Mouse (Mus musculus): Measurements from ENCODE around the gene Agpat4. TPM values are rescaled to one million over a fixed set of nuclear protein-coding genes. Genes with fewer than 3 reads are reported as not detected.

Agpat4 gene
- polyA plus RNA-seq (2015; fragmentation: Nextera tagmentation; extraction: Ambion mirVana): 9.3 and 10.2 TPM in 2 replicates

GRCm38 (mm10) chr17:12118561-12118925 lies at the start of gene Agpat4:
Agpat4 (plus strand) TSS chr17:12118704.
- peak within 1 kb of the TSS; percentile 77 for H3K9ac ChIP-seq (replicated peaks)
- peaks cover 12% of the 10 kb centered on the region; the same call in 1 of the 2 replicates for H3K4me1 ChIP-seq (ENCODE audit: insufficient read depth)
- peak within 1 kb of the TSS; percentile 85 for H3K27ac ChIP-seq (ENCODE audit: low read depth)
- no peaks in the 10 kb centered on the region for H3K27me3 ChIP-seq (ENCODE audit: insufficient read depth, low read length)
- ATAC-seq (peak; percentile 61), DNase-seq (peak; percentile 51)
- peak within 1 kb of the TSS; percentile 74 for H3K4me3 ChIP-seq (ENCODE audit: low read depth, low read length)
- H3K9me3 ChIP-seq (ENCODE audit: low read length): no peaks in the 10 kb centered on the region
- no peaks in the 10 kb centered on the region; the same call in 1 of the 2 replicates for H3K36me3 ChIP-seq (replicated peaks; ENCODE audit: insufficient read depth, low read length)
- H3K4me2 ChIP-seq (ENCODE audit: low read depth, low read length): peak within 1 kb of the TSS; percentile 99
- no peak for TF ChIP-seq CTCF (IDR thresholded peaks at IDR 0.05; ENCODE audit: low read depth)
- no peak for TF ChIP-seq EP300 (IDR thresholded peaks at IDR 0.05; ENCODE audit: low read depth)
- WGBS (ENCODE audit: insufficient replicate concordance): 0% methylated on average over 13 of the region's 13 CpGs

DNA sequence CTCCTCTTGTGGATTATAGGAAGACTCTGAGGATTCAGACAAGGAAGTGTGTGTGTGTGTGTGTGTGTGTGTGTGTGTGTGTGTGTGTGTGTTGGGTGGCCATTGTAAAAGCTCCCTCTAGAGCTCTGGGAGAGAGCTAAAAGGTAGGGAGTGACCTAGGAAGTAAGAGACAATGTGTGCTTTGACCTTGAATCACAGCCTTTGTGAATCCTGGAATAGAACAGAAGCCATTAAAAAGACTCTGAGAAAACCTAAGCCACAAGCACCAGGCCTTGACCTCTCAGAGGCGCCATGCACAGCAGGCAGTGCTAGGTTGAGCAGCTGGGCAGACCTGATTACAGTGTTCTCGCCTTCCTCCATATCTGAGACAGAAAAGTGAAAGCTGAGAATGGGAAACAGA lies 41.7 kb upstream of the Agpat4 start:
- Histone ChIP-seq H3K4me1 (ENCODE audit: insufficient read depth) (no peaks in the 10 kb centered on the region), H3K27me3 (ENCODE audit: insufficient read depth, low read length) (no peaks in the 10 kb centered on the region), H3K9me3 (ENCODE audit: low read length) (no peaks in the 10 kb centered on the region), H3K9ac (replicated peaks) (no peak overlapping the region), H3K4me3 (ENCODE audit: low read depth, low read length) (no peak overlapping the region), H3K27ac (ENCODE audit: low read depth) (no peak overlapping the region), H3K36me3 (replicated peaks; ENCODE audit: insufficient read depth, low read length) (no peaks in the 10 kb centered on the region), H3K4me2 (ENCODE audit: low read depth, low read length) (no peak overlapping the region)
- TF ChIP-seq CTCF (IDR thresholded peaks at IDR 0.05; ENCODE audit: low read depth) (no peak), EP300 (IDR thresholded peaks at IDR 0.05; ENCODE audit: low read depth) (no peak)
- 50% methylated on average over 2 of the region's 2 CpGs for WGBS (ENCODE audit: insufficient replicate concordance)
- ATAC-seq (no peak), DNase-seq (no peak)

DNA sequence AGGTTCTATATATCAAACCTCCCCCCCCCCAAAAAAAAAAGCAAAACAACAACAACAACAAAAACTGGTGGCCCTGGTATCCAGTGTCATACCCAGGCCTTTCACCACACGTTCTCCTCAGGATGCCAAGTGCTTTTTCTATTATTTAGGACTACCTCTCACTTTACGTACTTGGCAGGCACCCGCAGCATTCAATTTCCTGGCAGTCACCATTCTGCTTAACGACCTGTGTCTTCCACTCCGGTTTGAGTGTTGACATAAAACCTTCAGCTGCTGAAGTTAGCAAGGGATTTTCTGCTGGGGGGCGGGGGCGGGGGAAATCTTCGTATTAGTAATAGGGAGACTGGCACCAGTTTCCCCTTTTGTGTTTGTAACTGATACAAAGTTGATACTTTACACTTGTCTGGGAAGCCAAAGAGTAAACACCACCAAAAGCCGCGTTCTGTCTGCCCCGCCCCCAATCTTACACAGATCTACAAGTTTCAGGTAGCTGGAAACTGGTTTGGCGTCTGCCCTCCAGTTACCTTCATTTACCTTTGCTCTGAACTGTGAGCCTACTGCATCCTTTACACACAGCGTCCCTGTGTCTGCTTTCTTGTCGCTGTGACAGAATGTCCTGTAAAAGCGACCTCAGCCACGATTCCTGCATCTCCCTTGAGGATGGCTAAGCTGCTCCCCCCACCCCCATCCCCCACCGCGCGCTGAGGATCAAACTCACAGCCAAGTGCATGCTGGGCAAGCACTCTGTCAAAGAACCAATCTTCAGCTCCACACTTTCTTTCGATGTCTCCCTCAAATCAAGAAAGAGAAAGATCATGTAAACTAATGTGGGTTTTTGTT lies 37.6 kb upstream of the Agpat4 start:
- no peak overlapping the region for H3K4me2 ChIP-seq (ENCODE audit: low read depth, low read length)

GRCm38 (mm10) chr17:12082201-12082600 lies 36.3 kb upstream of the Agpat4 start:
- Histone ChIP-seq H3K27ac (ENCODE audit: low read depth) (no peak overlapping the region), H3K4me3 (ENCODE audit: low read depth, low read length) (no peak overlapping the region), H3K4me2 (ENCODE audit: low read depth, low read length) (no peak overlapping the region), H3K4me1 (ENCODE audit: insufficient read depth) (no peaks in the 10 kb centered on the region), H3K9ac (replicated peaks) (no peak overlapping the region), H3K27me3 (ENCODE audit: insufficient read depth, low read length) (no peaks in the 10 kb centered on the region), H3K9me3 (ENCODE audit: low read length) (no peaks in the 10 kb centered on the region), H3K36me3 (replicated peaks; ENCODE audit: insufficient read depth, low read length) (no peaks in the 10 kb centered on the region)
- no peak for DNase-seq
- ATAC-seq: no peak
- WGBS (ENCODE audit: insufficient replicate concordance): 74% methylated on average over 5 of the region's 5 CpGs
- TF ChIP-seq EP300 (IDR thresholded peaks at IDR 0.05; ENCODE audit: low read depth): no peak
- no peak for TF ChIP-seq CTCF (IDR thresholded peaks at IDR 0.05; ENCODE audit: low read depth)

More for the DNA sequence above, 37.6 kb upstream of the Agpat4 start:
- H3K9me3 ChIP-seq (ENCODE audit: low read length): no peaks in the 10 kb centered on the region
- H3K4me3 ChIP-seq (ENCODE audit: low read depth, low read length): no peak overlapping the region
- 46% methylated on average over 20 of the region's 20 CpGs for WGBS (ENCODE audit: insufficient replicate concordance)
- no peak overlapping the region for H3K27ac ChIP-seq (ENCODE audit: low read depth)
- H3K27me3 ChIP-seq (ENCODE audit: insufficient read depth, low read length): no peaks in the 10 kb centered on the region
- DNase-seq (no peak), ATAC-seq (no peak)
- no peaks in the 10 kb centered on the region for H3K4me1 ChIP-seq (ENCODE audit: insufficient read depth)
- TF ChIP-seq EP300 (IDR thresholded peaks at IDR 0.05; ENCODE audit: low read depth): no peak
- TF ChIP-seq CTCF (IDR thresholded peaks at IDR 0.05; ENCODE audit: low read depth): no peak
- no peaks in the 10 kb centered on the region for H3K36me3 ChIP-seq (replicated peaks; ENCODE audit: insufficient read depth, low read length)
- no peak overlapping the region for H3K9ac ChIP-seq (replicated peaks)

GRCm38 (mm10) chr17:12090261-12090927 lies 28.1 kb upstream of the Agpat4 start:
- Histone ChIP-seq H3K4me2 (ENCODE audit: low read depth, low read length) (no peak overlapping the region), H3K9me3 (ENCODE audit: low read length) (no peaks in the 10 kb centered on the region), H3K27ac (ENCODE audit: low read depth) (no peak overlapping the region), H3K4me3 (ENCODE audit: low read depth, low read length) (no peak overlapping the region), H3K9ac (replicated peaks) (no peak overlapping the region), H3K27me3 (ENCODE audit: insufficient read depth, low read length) (no peaks in the 10 kb centered on the region), H3K4me1 (ENCODE audit: insufficient read depth) (no peaks in the 10 kb centered on the region), H3K36me3 (replicated peaks; ENCODE audit: insufficient read depth, low read length) (no peaks in the 10 kb centered on the region)
- 74% methylated on average over 5 of the region's 5 CpGs for WGBS (ENCODE audit: insufficient replicate concordance)
- no peak for TF ChIP-seq CTCF (IDR thresholded peaks at IDR 0.05; ENCODE audit: low read depth)
- no peak for TF ChIP-seq EP300 (IDR thresholded peaks at IDR 0.05; ENCODE audit: low read depth)
- DNase-seq (no peak), ATAC-seq (no peak)

GRCm38 (mm10) chr17:12092901-12093564 lies 25.5 kb upstream of the Agpat4 start:
- TF ChIP-seq CTCF (IDR thresholded peaks at IDR 0.05; ENCODE audit: low read depth): no peak
- no peak for TF ChIP-seq EP300 (IDR thresholded peaks at IDR 0.05; ENCODE audit: low read depth)
- H3K4me1 ChIP-seq (ENCODE audit: insufficient read depth): no peaks in the 10 kb centered on the region
- no peaks in the 10 kb centered on the region for H3K36me3 ChIP-seq (replicated peaks; ENCODE audit: insufficient read depth, low read length)
- no peaks in the 10 kb centered on the region for H3K9me3 ChIP-seq (ENCODE audit: low read length)
- no peaks in the 10 kb centered on the region for H3K27me3 ChIP-seq (ENCODE audit: insufficient read depth, low read length)
- no peak overlapping the region for H3K27ac ChIP-seq (ENCODE audit: low read depth)
- no peak for ATAC-seq
- no peak overlapping the region for H3K4me2 ChIP-seq (ENCODE audit: low read depth, low read length)
- no peak overlapping the region for H3K4me3 ChIP-seq (ENCODE audit: low read depth, low read length)
- H3K9ac ChIP-seq (replicated peaks): no peak overlapping the region
- WGBS (ENCODE audit: insufficient replicate concordance): 83% methylated on average over 6 of the region's 6 CpGs
- no peak for DNase-seq

Measured in liver, postnatal 0 days (tissue).